Mouse (Mus musculus) small intestine, adult 2 months (tissue): ENCODE data around the gene Ptpn4.

Experiments
- CTCF ChIP-seq: fragments of 200-500 bp; IDR thresholded peaks from 2 replicates; pipeline ENCODE4 v1.5.1; 2012; ENCODE audit warnings: low read depth, mild to moderate bottlenecking, control low read depth, inconsistent platforms, low read length, moderate library complexity, mixed read lengths; ENCODE audit not compliant: insufficient replicate concordance, insufficient read length; ENCODE audit errors: extremely low read depth
- POLR2A ChIP-seq: fragments of 200-500 bp; IDR thresholded peaks from 2 replicates; pipeline ENCODE4 v1.6.1; 2012; ENCODE audit warnings: low read depth, mild to moderate bottlenecking, control low read depth, inconsistent platforms, low read length, moderate library complexity

DNA sequence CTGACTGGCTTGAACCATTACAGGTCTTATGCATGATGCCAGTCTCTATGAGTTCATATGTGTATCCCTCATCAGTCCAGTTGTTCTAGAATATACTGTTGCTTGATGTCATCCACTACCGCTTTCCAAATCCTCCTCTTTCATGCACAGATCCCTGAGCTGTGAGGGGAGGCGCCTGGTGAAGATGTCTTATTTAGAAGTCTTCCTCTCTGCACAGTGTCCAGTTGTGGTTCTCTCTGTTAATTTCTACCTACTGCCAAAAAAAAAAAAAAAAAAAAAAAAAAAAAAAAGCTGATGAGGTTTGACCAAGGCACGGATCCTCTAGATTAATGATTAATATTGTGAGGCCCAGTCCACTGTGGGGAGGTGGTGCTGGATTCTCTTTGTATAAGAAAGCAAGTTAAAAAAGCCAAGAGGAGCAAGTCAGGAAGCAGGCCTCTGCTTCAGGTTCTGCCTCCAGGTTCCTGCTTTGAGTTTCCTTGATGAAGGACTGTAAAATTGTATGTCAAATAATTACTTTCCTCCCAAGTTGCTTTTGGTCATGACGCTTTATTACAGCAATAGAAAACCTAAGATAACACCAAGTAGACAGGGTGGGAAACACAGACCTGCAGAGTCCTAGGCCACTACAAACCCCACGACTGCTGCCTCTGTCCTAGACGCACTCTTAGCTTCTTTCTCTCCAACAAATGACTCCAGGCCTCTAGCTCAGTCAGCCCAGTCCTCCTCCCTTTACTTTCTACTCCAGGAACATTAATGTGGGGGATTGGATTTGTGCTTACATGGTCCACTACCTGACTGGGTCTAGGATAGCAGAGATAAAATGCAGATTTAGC is 200.0 kb downstream of the Ptpn4 start:
- TF ChIP-seq POLR2A: no peak
- TF ChIP-seq CTCF: no peak
